Mouse (Mus musculus) limb, embryonic 14.5 days (tissue): ENCODE results near the gene Csnk2a2. TPM values are rescaled to one million over a fixed set of nuclear protein-coding genes. Genes with fewer than 3 reads are reported as not detected.

ENCODE experiments used
- ATAC-seq: fragments of 200-750 bp; cut with Nextera tagmentation; 2 replicates; pipeline ENCODE4 v1.8.0; 2017; ENCODE audit warnings: low read depth, moderate number of reproducible peaks, moderate TSS enrichment; ENCODE audit not compliant: low FRiP score
- DNase-seq: peaks from one replicate; pipeline ENCODE4 v3.0.0-alpha.2; 2015; ENCODE audit warnings: low spot score
- H3K27ac ChIP-seq: fragments of 300-500 bp; sonication (generic); replicated peaks from 2 replicates; pipeline ENCODE4 v1.5.1; 2014; ENCODE audit warnings: low read depth, mild to moderate bottlenecking, low read length, moderate library complexity, mixed read lengths
- H3K27me3 ChIP-seq: fragments of 300-500 bp; sonication (generic); 2 replicates; pipeline ENCODE4 v1.6.1; 2014; ENCODE audit warnings: low read length, mixed read lengths; ENCODE audit not compliant: control insufficient read depth, insufficient read depth
- H3K36me3 ChIP-seq: fragments of 300-500 bp; sonication (generic); 2 replicates; pipeline ENCODE4 v1.6.1; 2014; ENCODE audit warnings: mild to moderate bottlenecking, low read length, moderate library complexity, mixed read lengths; ENCODE audit not compliant: control insufficient read depth, insufficient read depth
- H3K4me1 ChIP-seq: fragments of 300-500 bp; sonication (generic); 2 replicates; pipeline ENCODE4 v1.6.1; 2014; ENCODE audit warnings: antibody characterized with exemption, low read length, mixed read lengths; ENCODE audit not compliant: control insufficient read depth, insufficient read depth
- H3K4me2 ChIP-seq: fragments of 300-500 bp; sonication (generic); replicated peaks from 2 replicates; pipeline ENCODE4 v1.6.1; 2014; ENCODE audit warnings: low read depth, mild to moderate bottlenecking, low read length, moderate library complexity; ENCODE audit not compliant: severe bottlenecking
- H3K4me3 ChIP-seq: fragments of 300-500 bp; sonication (generic); replicated peaks from 2 replicates; pipeline ENCODE4 v1.5.1; 2014; ENCODE audit warnings: low read length
- H3K9ac ChIP-seq: fragments of 300-500 bp; sonication (generic); 2 replicates; pipeline ENCODE4 v1.6.1; 2014; ENCODE audit warnings: mild to moderate bottlenecking, low read depth, low read length, moderate library complexity; ENCODE audit not compliant: severe bottlenecking
- H3K9me3 ChIP-seq: fragments of 300-500 bp; sonication (generic); 2 replicates; pipeline ENCODE4 v1.6.1; 2016; ENCODE audit warnings: low read length; ENCODE audit not compliant: control insufficient read depth
- POLR2A ChIP-seq: fragments of 200-500 bp; IDR thresholded peaks from 2 replicates; pipeline ENCODE4 v1.8.0; 2012; ENCODE audit warnings: inconsistent platforms, mild to moderate bottlenecking, moderate library complexity, borderline replicate concordance; ENCODE audit not compliant: insufficient read depth, insufficient read length; ENCODE audit errors: extremely low read depth
- WGBS: fragments of 180-500 bp; shearing (Covaris S2); extraction: QIAGEN DNeasy Blood & Tissue Kit; methylation state at CpG from one replicate; pipeline ENCODE4 v1.1.7; 2014; 5-methylcytosine and 5-hydroxymethylcytosine counted together
- polyA plus RNA-seq, 2 experiments: library from polyadenylated mRNA; depleted of rRNA in 1 of 2; stranded (reverse) in 1 of 2; unstranded in 1 of 2; fragments of >200 nt; fragmentation: Nextera tagmentation in 1 of 2; extraction: Ambion mirVana in 1 of 2; gene quantifications; 2 replicates each; pipeline versions ENCODE4 v1.2.1 to v1.2.3; 2012 to 2014

Csnk2a2 gene
- polyA plus RNA-seq, 2 experiments: 22.5 to 57.4 TPM

- no peaks in the 10 kb centered on the region for H3K4me1 ChIP-seq
- no peak overlapping the region for H3K4me2 ChIP-seq
- no peak for ATAC-seq
- H3K9ac ChIP-seq: no peak overlapping the region
- H3K27ac ChIP-seq: no peak overlapping the region
- 92% methylated on average over 10 of the region's 10 CpGs for WGBS
- TF ChIP-seq POLR2A: no peak
- H3K27me3 ChIP-seq: no peaks in the 10 kb centered on the region
- DNase-seq: no peak
- H3K36me3 ChIP-seq: no peaks in the 10 kb centered on the region
- no peak overlapping the region for H3K4me3 ChIP-seq
- no peaks in the 10 kb centered on the region for H3K9me3 ChIP-seq
These were observed 38.4 kb upstream of the Csnk2a2 start for GRCm38 (mm10) chr8:95528194-95528593.

DNA sequence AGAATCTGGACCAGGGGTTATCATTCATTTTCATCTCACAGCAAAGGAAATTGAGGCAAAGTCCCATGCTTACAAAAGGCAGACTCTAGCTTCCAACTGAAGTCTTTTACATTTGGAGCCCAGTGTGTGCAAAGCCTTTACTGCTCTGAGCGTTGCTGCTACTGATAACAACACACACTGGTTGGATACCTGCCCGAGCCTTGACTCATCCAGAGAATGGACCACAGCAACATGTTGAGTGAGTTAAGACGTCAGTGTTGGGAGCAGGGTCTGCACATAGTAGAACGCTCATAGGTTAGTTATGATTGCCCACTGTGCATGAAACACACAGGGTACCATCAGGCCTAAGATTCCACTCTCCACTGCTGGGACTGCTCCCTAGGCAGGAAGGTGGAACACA lies 34.2 kb upstream of the Csnk2a2 start:
- H3K9ac ChIP-seq: no peak overlapping the region
- H3K9me3 ChIP-seq: no peaks in the 10 kb centered on the region
- H3K27me3 ChIP-seq: no peaks in the 10 kb centered on the region
- H3K36me3 ChIP-seq: no peaks in the 10 kb centered on the region
- no peak overlapping the region for H3K4me3 ChIP-seq
- DNase-seq: no peak
- no peaks in the 10 kb centered on the region for H3K4me1 ChIP-seq
- H3K4me2 ChIP-seq: no peak overlapping the region
- H3K27ac ChIP-seq: no peak overlapping the region
- no peak for TF ChIP-seq POLR2A
- 85% methylated on average over 4 of the region's 4 CpGs for WGBS
- ATAC-seq: no peak

DNA sequence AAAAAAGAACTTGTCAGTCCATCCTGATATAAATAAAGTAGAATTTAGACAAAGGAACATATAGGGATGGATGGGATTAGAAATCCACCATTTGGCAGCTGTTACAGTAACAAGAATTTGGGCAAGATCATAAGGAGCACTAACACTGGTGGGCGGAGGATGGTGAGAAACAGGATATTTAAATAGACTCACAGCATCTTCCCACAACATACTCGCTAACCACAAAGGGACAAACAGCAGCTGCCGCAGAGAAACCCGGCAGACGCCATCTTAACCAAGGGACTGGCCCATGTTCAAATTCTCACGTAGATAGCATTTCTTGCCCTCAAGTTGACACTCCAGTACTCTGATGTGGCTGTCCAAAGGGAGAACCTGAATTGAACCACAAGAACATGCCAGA lies 27.1 kb upstream of the Csnk2a2 start:
- Histone ChIP-seq H3K27ac (no peak overlapping the region), H3K4me2 (no peak overlapping the region), H3K4me3 (no peak overlapping the region), H3K9ac (no peak overlapping the region), H3K9me3 (no peaks in the 10 kb centered on the region), H3K27me3 (no peaks in the 10 kb centered on the region), H3K36me3 (no peaks in the 10 kb centered on the region), H3K4me1 (no peaks in the 10 kb centered on the region)
- ATAC-seq (no peak), DNase-seq (no peak)
- TF ChIP-seq POLR2A: no peak
- WGBS: 84% methylated on average over 6 of the region's 6 CpGs

DNA sequence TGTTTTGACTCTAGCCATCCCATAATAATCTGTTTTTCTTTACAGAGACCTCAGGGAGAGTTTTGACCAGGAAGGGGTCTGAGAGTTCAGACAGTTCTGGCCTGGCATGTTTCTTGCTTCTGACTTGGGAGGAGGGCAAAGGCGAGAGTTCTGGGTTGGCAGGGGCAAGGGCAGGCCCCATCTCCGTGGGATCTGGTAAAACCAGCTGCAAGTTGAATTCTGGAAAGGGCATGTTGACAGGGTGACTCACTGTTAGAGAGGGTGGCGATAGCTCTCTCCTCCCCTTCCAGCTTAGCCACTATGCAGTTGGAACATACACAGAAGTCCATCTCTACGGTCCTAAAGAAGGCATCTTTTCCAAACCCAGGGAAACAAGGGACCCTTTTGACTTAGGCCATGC lies 23.4 kb upstream of the Csnk2a2 start:
- whole genome bisulfite sequencing: 75% methylated on average over 4 of the region's 4 CpGs
- H3K4me2 ChIP-seq: no peak overlapping the region
- H3K9ac ChIP-seq: no peak overlapping the region
- no peaks in the 10 kb centered on the region for H3K27me3 ChIP-seq
- no peak for TF ChIP-seq POLR2A
- H3K4me1 ChIP-seq: no peaks in the 10 kb centered on the region
- H3K36me3 ChIP-seq: no peaks in the 10 kb centered on the region
- DNase-seq (no peak), ATAC-seq (no peak)
- H3K27ac ChIP-seq: no peak overlapping the region
- H3K9me3 ChIP-seq: no peaks in the 10 kb centered on the region
- H3K4me3 ChIP-seq: no peak overlapping the region

DNA sequence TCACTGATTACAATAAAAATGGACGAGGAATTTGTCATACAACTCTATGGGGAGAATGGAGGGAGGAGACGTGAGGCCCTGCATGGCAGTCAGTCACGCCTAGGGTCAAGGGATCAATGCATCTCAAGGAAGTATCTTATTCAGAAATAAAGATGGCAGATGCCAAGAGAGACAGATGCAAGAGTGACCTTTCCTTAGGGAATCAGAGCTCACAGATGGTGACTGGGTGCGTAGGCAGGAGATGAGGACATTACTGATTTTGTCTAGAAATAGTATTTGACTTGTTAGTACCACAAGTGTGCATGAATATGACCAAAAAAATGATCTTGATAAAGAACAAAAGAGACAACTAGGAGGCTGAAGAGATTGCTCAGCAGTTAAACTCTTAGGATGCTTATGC lies 22.4 kb upstream of the Csnk2a2 start:
- 63% methylated on average over 4 of the region's 4 CpGs for WGBS

GRCm38 (mm10) chr8:95506245-95506644 lies 16.4 kb upstream of the Csnk2a2 start:
- no peak for TF ChIP-seq POLR2A
- no peak for ATAC-seq
- Histone ChIP-seq H3K27ac (no peak overlapping the region), H3K36me3 (no peaks in the 10 kb centered on the region), H3K27me3 (no peaks in the 10 kb centered on the region), H3K4me1 (no peaks in the 10 kb centered on the region), H3K4me2 (no peak overlapping the region), H3K4me3 (no peak overlapping the region), H3K9me3 (no peaks in the 10 kb centered on the region), H3K9ac (no peak overlapping the region)
- no peak for DNase-seq
- 82% methylated on average over 5 of the region's 5 CpGs for WGBS

More for the DNA sequence above, 22.4 kb upstream of the Csnk2a2 start:
- Histone ChIP-seq H3K9me3 (no peaks in the 10 kb centered on the region), H3K4me2 (no peak overlapping the region), H3K36me3 (no peaks in the 10 kb centered on the region), H3K4me1 (no peaks in the 10 kb centered on the region), H3K27ac (no peak overlapping the region), H3K27me3 (no peaks in the 10 kb centered on the region), H3K4me3 (no peak overlapping the region), H3K9ac (no peak overlapping the region)
- no peak for ATAC-seq
- no peak for DNase-seq
- TF ChIP-seq POLR2A: no peak
